Mouse (Mus musculus) intestine, postnatal 0 days (tissue): Measurements from ENCODE around the gene Metrnl. TPM values are rescaled to one million over a fixed set of nuclear protein-coding genes. Genes with fewer than 3 reads are reported as not detected.

Experiments used
- ATAC-seq: fragments of 200-750 bp; cut with Nextera tagmentation; 2 replicates; pipeline ENCODE4 v1.8.0; 2017; ENCODE audit warnings: mild to moderate bottlenecking, moderate TSS enrichment, moderate library complexity
- H3K27ac ChIP-seq: fragments of 300-500 bp; sonication (generic); 2 replicates; pipeline ENCODE4 v1.5.1; 2014; ENCODE audit warnings: mild to moderate bottlenecking, low read depth, low read length, moderate library complexity
- H3K27me3 ChIP-seq: fragments of 300-500 bp; sonication (generic); replicated peaks from 2 replicates; pipeline ENCODE4 v1.6.1; 2014; ENCODE audit warnings: low read length, mixed read lengths; ENCODE audit not compliant: control insufficient read depth, insufficient read depth
- H3K36me3 ChIP-seq: fragments of 300-500 bp; sonication (generic); 2 replicates; pipeline ENCODE4 v1.6.1; 2014; ENCODE audit warnings: mild to moderate bottlenecking, moderate library complexity; ENCODE audit not compliant: control insufficient read depth, insufficient read depth
- H3K4me1 ChIP-seq: fragments of 300-500 bp; sonication (generic); replicated peaks from 2 replicates; pipeline ENCODE4 v1.6.1; 2014; ENCODE audit warnings: antibody characterized with exemption, low read length, mixed read lengths; ENCODE audit not compliant: control insufficient read depth, insufficient read depth
- H3K4me2 ChIP-seq: fragments of 300-500 bp; sonication (generic); replicated peaks from 2 replicates; pipeline ENCODE4 v1.6.1; 2014; ENCODE audit warnings: low read depth, mild to moderate bottlenecking, moderate library complexity
- H3K4me3 ChIP-seq: fragments of 300-500 bp; sonication (generic); 2 replicates; pipeline ENCODE4 v1.5.1; 2014; ENCODE audit warnings: low read depth, low read length
- H3K9ac ChIP-seq: fragments of 300-500 bp; sonication (generic); 2 replicates; pipeline ENCODE4 v1.6.1; 2014; ENCODE audit warnings: mild to moderate bottlenecking, low read depth, low read length
- H3K9me3 ChIP-seq: fragments of 300-500 bp; sonication (generic); 2 replicates; pipeline ENCODE4 v1.6.1; 2016; ENCODE audit warnings: mixed run types; ENCODE audit not compliant: control insufficient read depth
- CTCF ChIP-seq: sonication (generic); IDR thresholded peaks from 2 replicates; pipeline ENCODE4 v1.5.1; 2016; ENCODE audit warnings: low read depth, mild to moderate bottlenecking, control low read depth, antibody characterized with exemption, moderate library complexity
- WGBS: fragments of 180-500 bp; shearing (Covaris S2); extraction: QIAGEN DNeasy Blood & Tissue Kit; methylation state at CpG from one replicate; pipeline ENCODE4 v1.1.7; 2014; 5-methylcytosine and 5-hydroxymethylcytosine counted together
- polyA plus RNA-seq: library from polyadenylated mRNA; unstranded; fragments of >200 nt; fragmentation: Nextera tagmentation; extraction: Ambion mirVana; gene quantifications from 2 replicates; pipeline ENCODE4 v1.2.1, GENCODE M21; 2015

The Metrnl gene
- polyA plus RNA-seq, result 50.2 and 50.9 TPM in 2 replicates

DNA sequence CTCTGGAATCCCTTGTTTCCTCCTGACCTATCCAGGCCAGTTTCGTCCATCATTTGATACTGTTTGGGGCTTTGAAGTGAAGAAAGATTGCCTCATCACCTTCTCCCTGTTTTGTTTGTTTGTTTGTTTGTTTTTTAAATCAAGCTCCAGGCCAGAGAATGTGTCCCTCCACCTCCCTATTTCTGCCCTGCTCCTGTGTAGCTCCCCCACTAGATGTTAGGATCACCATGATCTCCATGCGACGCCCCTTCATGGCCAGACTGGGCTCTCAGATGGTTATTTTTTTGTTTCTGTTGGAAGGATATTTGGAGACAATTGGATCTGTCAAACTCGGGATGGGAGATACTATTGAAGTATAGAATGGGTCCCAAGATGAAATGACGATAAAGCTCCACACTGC, at the start of gene Metrnl:
TSS of gene Metrnl (plus strand) at position 301 of the 400 bp plus-strand sequence.
- Histone ChIP-seq H3K4me2 (peak within 1 kb of the TSS; percentile 94), H3K27ac (peak within 1 kb of the TSS; percentile 87), H3K27me3 (no peaks in the 10 kb centered on the region), H3K4me3 (peak within 1 kb of the TSS; percentile 79), H3K9me3 (no peaks in the 10 kb centered on the region), H3K4me1 (0 out of 2 replicates have a peak, but pooled peaks cover 3% of the 10 kb centered on the region), H3K9ac (peak within 1 kb of the TSS; percentile 74), H3K36me3 (no peaks in the 10 kb centered on the region)
- 91% methylated on average over 5 of the region's 5 CpGs for WGBS
- ATAC-seq, result no peak
- no peak for TF ChIP-seq CTCF

DNA sequence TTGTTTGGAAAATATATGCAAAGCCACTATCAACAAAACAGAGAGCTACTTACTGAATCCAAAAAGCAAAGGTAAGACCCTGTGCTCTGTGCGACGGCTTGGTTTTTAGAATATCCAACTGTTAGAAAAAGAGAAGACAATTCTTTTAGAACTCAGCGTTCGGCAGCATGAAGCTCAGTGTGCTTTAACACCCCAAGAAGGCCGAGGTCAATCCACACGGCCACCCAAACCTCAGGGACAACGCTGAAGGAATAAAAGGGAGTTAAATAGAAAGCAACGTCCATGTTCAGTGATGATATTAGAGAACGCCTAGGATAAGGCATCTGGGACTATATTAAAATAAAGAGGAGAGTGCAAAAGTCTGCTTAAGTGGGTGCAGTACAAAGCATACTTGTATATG, 49.8 kb upstream of the Metrnl start:
- 95% methylated on average over 9 of the region's 9 CpGs for WGBS

DNA sequence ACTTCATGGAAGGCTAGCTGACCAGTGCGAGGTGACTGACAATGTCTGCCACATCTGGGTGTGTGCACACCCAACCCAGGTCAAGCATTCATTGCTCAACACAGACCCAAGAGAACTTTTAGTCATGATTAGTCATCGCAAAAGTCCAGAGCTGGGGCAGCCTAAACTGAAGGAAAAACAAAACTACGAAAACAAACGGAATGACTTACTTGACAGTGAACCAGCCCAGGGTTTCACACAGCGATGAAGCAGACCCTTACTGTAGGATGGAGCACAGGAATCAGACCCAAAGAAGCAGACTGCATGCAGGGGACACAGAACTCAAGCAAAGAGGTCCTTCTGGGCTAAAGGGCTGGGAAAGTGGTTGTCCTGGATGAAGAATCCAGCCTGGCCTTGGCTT, 49.4 kb upstream of the Metrnl start:
- no peaks in the 10 kb centered on the region for H3K4me1 ChIP-seq
- no peaks in the 10 kb centered on the region for H3K27me3 ChIP-seq
- H3K9me3 ChIP-seq, result no peaks in the 10 kb centered on the region
- no peak overlapping the region for H3K27ac ChIP-seq
- 89% methylated on average over 5 of the region's 5 CpGs for WGBS
- no peak for TF ChIP-seq CTCF
- H3K4me3 ChIP-seq, result no peak overlapping the region
- H3K9ac ChIP-seq, result no peak overlapping the region
- H3K4me2 ChIP-seq, result no peak overlapping the region
- H3K36me3 ChIP-seq, result peaks cover 14% of the 10 kb centered on the region
- ATAC-seq, result no peak

More for the DNA sequence above, 49.8 kb upstream of the Metrnl start:
- Histone ChIP-seq H3K27ac (no peak overlapping the region), H3K9me3 (no peaks in the 10 kb centered on the region), H3K4me2 (no peak overlapping the region), H3K9ac (no peak overlapping the region), H3K36me3 (peaks cover 14% of the 10 kb centered on the region), H3K4me3 (no peak overlapping the region), H3K4me1 (no peaks in the 10 kb centered on the region), H3K27me3 (no peaks in the 10 kb centered on the region)
- no peak for ATAC-seq
- TF ChIP-seq CTCF, result no peak

DNA sequence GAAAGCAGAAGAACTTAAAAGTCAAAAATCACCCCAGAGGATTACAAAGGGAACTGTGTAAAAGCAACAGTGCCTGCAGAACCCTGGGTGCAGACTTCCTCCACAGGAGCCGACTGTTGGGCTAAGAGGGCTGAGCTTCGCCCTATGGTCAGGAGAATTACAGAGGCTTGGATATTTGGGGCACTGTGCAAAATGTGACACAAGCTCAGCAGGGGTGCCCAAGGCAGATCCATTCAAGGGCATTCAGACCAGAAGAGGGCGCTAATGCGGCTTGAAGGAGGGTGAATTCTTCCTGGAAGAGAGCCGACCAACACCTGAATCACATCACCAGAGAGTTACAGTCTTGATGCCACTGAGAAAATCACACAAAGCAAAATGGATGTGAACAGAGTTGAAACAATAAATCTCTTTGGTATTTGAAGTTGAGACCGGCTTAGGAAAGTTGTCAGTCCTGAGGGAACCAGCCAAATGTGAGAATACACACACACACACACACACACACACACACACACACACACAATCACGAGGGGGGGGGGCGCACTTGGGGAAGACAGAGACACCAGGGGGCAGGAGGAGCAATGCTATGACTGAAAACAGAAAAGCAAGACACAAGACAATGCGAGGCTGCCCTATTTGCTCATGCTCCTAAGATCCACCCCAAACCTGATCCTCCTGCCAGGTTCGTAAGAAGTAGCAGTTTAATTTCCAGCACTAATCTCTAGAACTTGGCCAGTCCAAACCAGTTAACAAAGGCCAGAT, 48.6 kb upstream of the Metrnl start:
- no peak for ATAC-seq
- no peaks in the 10 kb centered on the region for H3K4me1 ChIP-seq
- no peak overlapping the region for H3K4me2 ChIP-seq
- WGBS, result 58% methylated on average over 10 of the region's 10 CpGs
- no peak overlapping the region for H3K9ac ChIP-seq
- no peak overlapping the region for H3K4me3 ChIP-seq
- peak; percentile 82 for TF ChIP-seq CTCF
- no peaks in the 10 kb centered on the region for H3K9me3 ChIP-seq
- peaks cover 14% of the 10 kb centered on the region for H3K36me3 ChIP-seq
- H3K27me3 ChIP-seq, result no peaks in the 10 kb centered on the region
- no peak overlapping the region for H3K27ac ChIP-seq

DNA sequence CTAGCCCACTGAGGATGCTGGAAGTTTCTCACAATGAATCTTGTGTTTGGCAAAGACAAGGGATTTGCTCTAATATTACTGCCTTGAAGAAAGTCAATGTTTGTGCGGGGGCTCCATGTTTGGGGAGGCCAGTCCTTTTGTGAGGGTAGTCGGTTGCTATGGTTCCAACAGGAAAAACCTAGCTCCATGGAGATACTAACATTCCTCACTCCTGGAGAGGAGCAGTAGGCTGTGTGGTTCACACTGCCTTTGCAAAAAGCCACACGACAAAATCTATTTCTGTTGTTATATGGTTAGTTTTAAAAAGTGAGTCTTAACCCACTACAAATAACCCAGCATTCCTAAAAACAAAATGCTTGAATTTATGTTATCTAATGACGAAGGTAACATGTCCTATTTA, 47.7 kb upstream of the Metrnl start:
- H3K4me3 ChIP-seq, result no peak overlapping the region
- no peaks in the 10 kb centered on the region for H3K9me3 ChIP-seq
- no peak overlapping the region for H3K4me2 ChIP-seq
- no peak for TF ChIP-seq CTCF
- H3K9ac ChIP-seq, result no peak overlapping the region
- 79% methylated on average over 4 of the region's 4 CpGs for whole genome bisulfite sequencing
- H3K4me1 ChIP-seq, result no peaks in the 10 kb centered on the region
- ATAC-seq, result no peak
- H3K36me3 ChIP-seq, result peaks cover 11% of the 10 kb centered on the region
- no peaks in the 10 kb centered on the region for H3K27me3 ChIP-seq
- H3K27ac ChIP-seq, result no peak overlapping the region

DNA sequence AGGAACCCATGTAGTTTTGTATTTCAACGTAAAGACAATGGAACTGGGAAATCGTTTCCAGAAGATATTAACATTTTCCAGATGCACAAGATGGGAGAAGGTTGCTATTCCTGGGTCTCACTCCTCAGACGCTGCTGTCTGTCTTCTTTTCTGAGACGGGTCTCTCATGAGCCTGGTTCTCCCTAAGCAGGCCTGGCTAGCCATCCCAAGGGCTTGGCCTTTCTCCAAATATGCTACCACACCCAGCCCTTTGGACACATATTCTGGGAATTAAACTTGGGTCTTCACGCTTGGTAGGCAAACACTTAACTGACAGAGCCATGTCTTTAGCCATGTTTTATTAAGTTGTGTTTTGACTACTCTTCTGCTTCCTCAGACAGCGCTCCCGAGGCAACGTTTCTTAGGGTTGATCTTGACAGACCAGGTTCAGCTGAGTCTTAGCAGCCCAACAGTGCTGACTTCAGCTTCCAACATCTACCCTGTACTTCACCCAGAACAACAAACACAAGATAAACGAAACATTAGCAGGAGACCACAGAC, 46.9 kb upstream of the Metrnl start:
- ATAC-seq, result no peak

More for the DNA sequence above, 46.9 kb upstream of the Metrnl start:
- Histone ChIP-seq H3K9me3 (no peaks in the 10 kb centered on the region), H3K27ac (no peak overlapping the region), H3K4me1 (no peaks in the 10 kb centered on the region), H3K36me3 (peaks cover 9% of the 10 kb centered on the region), H3K4me3 (no peak overlapping the region), H3K9ac (no peak overlapping the region), H3K27me3 (no peaks in the 10 kb centered on the region), H3K4me2 (no peak overlapping the region)
- 71% methylated on average over 9 of the region's 9 CpGs for WGBS
- TF ChIP-seq CTCF, result no peak
